Mouse (Mus musculus) testis, postnatal 14 days (tissue): ENCODE data around the gene Tmprss12.
"Not testable (repeated sequence)": the region's sequence is repeated elsewhere in the genome, so short reads cannot be mapped to it uniquely, and the experiment has no call there.

Experiments used
- DNase-seq: peaks from one replicate; pipeline ENCODE4 v3.0.0; 2021; ENCODE audit warnings: low spot score

Tmprss12 gene

DNA sequence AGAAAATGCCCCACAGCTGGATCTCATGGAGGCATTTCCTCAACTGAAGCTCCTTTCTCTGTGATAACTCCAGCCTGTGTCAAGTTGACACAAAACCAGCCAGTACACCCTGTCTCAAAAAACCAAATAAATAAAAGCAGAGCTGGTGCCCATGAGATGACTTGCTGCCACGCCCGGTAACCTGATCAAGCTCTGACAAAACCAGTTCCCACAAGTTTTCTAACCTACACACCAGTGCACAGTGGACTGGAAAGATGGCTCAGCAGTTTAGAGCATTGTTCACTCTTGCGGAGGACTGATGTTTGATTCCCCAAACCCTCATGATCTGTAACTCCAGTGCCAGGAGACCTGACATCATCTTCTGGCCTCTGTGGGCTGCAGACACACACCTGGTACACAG is 44.6 kb downstream of the Tmprss12 start:
- DNase-seq, result no peak

DNA sequence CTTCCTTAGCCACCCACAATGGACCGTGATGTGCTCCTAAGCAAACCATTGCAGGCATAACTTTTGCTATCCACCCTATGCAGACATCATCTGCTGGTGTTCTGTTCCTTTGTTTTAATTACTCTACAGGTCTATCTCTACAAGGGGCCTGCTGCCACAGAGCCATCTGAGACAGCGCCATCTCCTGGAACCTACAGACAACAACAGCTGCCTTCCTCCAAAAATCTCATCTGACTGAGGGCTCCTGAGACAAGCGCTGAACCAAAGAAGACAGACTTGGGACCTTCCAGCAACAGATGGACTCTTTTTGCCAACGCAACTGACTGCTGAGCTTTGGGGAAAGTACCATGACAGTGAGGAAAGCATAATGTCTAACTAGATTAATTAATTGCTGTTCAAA is 47.5 kb downstream of the Tmprss12 start:
- not testable (repeated sequence) for DNase-seq

DNA sequence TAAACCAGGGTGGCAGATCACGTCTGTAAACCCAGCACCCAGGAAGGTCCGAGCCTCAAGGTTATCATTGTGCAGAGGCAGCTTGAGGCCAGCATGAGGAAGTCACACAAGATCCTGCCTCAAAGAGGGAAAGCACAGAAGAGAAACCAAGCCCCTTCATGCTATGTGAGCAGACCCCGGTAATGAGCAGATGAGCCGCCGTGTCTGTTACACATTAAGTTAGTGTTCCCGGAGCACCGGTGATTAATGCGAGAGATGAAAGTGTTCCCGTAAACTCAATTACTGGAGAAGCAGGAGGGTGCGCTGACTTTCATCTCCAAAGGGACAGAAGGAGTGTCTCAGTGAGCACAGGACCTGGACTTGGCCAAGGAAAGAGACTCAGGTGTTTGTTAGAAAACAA is 48.7 kb downstream of the Tmprss12 start:
- not testable (repeated sequence) for DNase-seq

DNA sequence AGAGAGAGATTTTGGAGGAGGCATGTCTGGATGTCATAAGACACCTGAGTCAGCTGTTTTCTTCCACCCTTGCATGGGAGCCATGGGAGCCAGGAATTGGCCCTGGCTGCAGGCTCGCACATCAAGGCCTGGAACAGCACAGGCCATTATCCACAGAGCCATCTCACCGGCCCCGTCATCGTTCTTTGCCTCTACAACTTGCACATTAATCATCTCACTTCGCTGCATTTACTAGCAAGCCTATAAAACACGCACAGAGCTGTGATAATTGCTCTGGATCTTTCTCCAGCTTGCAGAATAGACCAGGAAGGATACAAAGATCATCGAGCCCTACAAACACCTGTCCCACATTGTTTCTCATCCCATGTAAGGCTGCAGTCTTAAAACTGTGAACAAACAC is 50.1 kb downstream of the Tmprss12 start:
- DNase-seq, result no peak

DNA sequence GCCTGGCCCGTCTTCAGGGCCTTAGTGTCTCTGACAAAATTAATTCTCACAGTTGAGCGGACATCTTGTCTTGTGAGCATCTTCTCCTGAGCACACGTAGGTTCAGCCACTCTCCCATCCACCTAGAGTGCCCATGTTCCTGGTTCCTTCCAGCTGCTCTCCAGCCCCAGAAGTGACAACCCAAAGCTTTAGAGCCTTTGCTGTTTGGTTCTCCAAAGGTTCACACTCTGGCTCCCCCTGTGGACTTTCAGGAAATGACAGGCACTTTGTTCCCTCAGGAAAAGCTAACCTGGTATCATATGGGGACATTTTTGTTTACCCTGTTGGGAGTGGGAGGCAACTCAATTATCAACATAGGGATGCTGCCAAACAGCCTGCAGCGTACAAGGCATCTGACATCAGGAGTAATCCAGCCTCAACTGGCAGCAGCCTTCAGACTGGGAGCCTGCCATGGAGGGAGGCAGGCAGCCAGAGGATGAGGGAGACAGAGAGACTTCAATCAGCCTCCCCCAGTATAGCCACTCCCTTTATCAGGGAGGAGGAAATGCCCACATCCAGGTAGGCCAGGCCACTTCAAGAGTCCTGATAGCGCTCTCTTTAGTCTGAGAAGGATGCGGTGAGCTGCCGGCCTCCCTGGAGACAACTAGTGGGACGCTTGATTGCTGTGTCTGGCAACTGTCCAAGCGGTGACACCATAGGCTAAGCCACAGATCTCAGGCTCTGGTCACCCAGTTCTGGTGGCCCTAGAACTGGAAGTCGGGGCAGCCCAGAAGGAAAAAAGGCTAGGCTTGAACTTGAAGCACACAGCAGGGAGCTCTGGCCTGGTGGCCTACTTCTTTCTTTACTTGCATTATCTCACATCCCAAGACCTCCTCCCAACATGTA is 51.7 kb downstream of the Tmprss12 start:
- DNase-seq, result not testable (repeated sequence)

DNA sequence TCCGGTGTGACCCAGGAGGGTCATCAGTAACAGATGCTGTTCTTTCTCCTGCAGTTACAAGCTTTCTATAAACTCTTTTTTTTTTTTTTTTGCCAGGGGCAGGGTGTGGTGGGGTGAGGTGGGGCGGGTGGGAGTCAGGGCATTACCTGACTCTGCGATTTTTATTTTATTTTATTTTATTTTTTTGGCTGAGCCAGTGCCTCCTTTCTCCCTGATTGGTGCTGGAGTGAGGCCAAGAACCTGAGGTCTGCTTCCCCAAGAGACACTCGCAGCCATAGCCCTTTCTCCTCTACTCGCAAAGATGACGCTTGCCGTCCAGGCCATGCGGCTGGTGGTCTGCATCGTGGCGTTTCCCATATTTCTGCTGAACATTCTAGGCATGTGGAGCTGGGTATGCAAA is 54.0 kb downstream of the Tmprss12 start, which contains the start of gene Mettl7a3:
TSS of gene Mettl7a3 (plus strand) at position 301 of the 400 bp plus-strand sequence.
- no peak for DNase-seq

DNA sequence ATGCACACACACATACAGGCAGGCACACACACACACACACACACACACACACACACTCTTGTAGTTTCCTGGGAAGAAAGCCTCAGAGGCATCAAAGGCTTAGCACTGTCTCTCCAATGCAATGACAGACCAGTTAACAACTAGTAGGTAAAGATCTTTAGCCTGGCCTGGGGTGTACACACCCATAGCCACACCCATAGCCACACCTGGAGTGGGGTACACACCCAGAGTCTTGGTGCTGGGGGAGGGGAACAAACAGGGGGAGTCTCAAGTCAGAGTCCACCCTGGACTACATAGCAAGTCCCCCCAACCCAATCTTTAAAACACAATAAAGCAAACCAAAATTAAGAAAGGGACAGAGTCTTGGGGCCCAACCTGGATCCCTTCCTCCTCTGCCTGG is 56.7 kb downstream of the Tmprss12 start:
- DNase-seq, result not testable (repeated sequence)

DNA sequence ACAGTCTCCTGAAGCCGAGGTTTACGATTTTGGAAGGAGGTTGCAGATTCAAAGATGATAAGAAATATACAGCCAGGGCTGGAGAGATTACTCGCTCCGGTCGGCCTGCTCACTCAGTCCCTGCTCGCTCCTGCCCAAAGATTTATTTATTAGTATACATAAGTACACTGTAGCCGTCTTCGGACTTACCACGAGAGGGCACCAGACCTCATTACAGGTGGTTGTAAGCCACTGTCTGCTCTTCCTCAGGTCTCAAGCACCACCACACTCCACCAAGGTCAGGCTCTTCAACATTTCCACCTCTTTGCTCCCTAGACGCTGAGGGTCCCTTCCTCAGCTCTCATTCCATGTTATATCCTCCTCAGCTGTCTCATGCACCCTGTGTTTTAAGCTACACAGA is 57.2 kb downstream of the Tmprss12 start:
- DNase-seq, result not testable (repeated sequence)

DNA sequence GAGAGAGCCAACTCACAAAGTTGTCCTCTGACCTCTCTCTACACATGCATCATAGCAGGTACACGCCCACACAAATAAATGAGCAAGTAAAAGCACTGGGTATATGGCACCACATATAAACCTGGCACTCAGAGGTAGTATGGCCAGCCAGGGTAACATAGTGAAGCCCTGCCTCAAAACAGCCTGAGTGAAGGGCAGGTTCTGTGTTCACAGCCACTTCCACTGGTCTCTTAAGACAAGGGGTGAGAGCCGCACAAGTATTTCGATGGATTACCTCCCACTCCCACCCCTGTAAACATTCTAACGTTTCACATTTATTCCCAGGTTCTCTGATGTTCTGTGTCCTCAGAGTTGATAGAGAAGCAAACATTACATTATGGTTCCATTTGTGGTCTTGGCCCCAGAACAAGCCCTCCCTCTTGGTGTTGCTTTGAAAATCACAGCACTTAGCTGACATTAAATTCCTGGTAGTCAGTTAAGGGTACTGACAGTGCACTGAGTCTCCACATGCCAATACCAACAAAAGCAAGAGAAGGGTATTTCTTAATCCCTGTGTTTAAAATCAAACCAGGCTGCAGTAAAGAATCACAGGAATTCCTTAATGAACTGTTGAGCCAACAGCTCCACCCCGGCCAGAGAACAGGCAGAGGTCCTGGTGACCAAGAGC is 60.8 kb downstream of the Tmprss12 start:
- DNase-seq, result not testable (repeated sequence)
